Mouse (Mus musculus) natural killer cell, adult 2 months (primary cell): ENCODE results near the gene Oser1.
A peak's percentile ranks its signal among the peaks of the same experiment; 100 is the strongest.
"Not testable (repeated sequence)": the region's sequence is repeated elsewhere in the genome, so short reads cannot be mapped to it uniquely, and the experiment has no call there.

Source experiments
- DNase-seq, 2 experiments: peaks; one replicate each; pipeline ENCODE4 v3.0.0; 2022; ENCODE audit warnings: low spot score in 2 of 2

Gene Oser1

GRCm38 (mm10) chr2:163424597-163424996, at the start of gene Oser1:
TSS of gene Oser1 (minus strand) at chr2:163424697.
- DNase-seq, result no peak

DNA sequence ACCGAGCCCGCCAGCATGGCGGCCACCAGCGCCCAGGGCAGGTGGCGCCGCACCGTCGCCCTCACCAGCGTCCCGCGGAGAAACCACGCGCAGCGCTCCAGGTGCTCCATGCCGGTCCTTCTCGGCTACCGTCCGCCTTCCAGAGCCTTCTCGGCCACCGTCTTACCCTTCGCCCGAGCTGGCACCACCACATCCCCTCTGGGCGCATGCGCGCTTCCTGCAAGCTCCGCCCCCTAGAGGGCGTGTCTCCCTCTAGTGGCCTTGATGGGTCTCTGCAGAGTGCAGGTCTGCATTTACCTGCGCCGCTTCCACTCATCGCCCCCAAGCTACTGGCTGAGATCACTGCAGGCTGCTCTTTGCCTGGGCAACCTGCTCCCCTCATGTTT, 48.0 kb upstream of the Oser1 start, which contains the start of gene Fitm2:
Fitm2 (minus strand) TSS at position 164 of the 386 bp plus-strand sequence.
- DNase-seq, result peak; percentile 94 to 96

DNA sequence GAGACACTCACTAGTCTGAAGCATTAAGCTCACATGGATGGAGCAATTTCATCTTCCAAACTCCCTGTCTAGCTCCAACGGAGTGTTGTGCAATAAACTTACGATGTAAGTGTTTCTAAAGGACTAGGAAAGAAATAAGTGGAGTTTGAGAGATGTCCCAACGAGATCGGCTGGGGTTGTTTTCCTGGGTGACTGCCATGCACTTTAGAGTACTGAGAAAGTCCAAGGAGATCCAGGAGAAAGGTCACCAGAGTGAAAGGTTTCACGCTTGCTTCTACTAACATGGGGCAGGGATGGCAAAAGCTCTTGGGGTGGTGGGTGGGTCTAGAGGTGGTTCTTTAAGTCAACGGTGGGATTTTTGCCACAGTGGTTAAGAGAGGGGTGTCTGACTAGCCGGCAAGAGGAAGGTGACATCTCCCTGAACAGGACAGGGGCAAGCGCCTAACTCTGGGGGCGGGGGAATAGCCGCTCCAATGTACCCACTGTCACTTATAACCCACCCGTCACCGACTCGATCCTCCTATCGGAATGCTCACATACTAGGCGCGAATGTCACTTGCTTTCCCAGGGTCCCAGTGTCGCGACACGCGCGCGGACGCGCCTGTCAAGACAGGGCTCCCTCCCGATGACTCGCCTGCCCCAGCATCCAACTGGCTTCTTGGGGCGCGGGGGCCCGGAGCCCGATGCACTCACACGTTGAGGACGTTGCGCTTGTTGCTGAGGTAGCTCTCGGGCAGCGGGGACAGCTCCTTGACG, 47.4 kb upstream of the Oser1 start:
- no peak for DNase-seq

DNA sequence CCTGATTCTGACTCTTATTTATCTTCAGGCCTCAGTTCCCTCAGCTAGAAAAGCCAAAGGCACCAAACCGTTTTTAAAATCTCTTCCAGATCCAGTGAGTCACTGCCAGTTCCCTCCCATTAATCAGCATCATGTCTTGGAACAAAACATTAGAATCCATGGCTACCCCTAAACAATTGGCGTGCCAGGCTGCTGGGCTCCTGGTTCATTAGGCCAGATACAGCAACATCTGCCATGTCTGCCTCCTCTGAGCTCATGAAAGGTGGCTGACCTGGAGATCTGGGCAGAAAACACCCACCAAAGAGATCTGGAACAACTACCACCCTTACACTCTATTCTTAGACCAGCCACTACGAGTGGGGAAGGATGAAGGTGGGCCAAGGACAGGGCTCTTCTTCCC, 46.6 kb upstream of the Oser1 start:
- no peak for DNase-seq

DNA sequence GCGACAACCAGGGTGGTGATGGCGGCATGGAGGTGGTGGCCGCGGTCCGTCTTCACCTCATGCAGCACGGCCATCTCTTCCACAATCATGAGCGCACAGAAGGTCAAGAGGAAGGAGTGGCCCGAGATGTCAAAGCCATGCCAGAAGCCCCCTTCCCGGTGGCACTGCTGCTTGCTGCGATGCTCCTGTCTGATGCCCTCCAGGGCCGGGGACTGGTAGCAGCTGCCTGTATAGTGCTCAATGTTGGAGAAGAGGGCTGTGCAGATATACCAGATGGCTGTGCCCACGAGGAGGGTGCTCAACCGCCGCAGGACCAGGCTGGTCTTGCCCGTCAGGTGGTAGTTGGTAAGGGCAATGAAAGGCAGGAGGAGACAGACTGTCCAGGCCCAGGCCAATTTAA, 45.2 kb upstream of the Oser1 start:
- no peak for DNase-seq

DNA sequence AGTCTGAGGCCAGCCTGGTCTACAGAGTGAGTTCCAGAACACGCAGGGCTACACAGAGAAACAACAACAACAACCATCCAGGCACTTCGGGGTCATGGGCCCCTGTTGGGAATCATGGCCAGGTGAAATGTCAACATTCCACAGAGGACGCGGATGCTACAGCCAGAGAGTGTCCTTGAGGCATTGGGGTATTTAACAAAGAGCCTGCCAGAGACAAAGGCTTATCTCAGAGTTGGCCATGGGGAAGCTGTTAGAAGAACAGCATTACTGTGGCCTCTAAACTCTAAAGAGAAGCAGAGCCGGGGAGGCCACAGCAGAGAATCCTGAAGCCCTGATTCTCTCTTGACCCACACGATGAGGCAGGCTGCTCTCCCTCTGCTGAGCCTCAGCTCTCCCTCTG, 44.4 kb upstream of the Oser1 start:
- no peak for DNase-seq

DNA sequence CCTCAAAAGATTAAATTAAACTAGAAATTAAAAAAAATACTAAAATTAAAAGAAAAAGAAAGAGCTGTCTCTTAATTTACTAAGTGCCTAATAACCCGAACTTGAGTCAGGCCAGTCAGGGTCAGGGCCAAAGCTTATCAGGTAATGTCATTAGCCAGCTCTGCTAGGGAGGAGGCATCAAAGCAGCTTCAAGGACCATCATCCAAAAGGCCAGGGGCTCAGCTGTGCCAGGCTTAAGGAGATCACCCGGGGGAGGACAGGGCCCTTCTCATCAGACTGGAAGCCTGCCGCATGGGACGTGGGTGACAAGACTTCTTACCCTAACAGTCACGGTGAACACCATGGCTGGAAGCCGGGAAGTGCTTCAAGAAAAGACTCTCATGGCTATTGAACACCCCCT, 43.1 kb upstream of the Oser1 start:
- no peak for DNase-seq

DNA sequence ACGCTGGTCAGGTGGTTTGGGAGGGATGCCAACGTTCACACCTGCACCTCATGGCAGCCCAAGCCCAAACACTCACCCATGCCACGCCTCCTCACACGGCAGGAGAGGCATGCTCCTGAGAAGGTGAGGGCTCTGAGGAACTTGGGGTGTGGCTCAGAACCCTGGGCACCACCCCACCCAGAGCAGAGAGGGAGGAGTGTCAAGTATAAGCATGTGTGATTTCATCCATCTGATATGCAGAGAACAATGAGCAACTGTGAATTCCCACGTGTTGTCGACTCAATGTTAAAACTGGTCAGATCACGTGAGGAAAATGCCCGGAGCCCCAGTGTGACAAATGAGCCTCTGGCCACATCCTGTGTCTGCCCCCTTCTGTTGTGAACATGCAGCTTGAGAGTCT, 42.3 kb upstream of the Oser1 start:
- peak; percentile 52 to 79 for DNase-seq

DNA sequence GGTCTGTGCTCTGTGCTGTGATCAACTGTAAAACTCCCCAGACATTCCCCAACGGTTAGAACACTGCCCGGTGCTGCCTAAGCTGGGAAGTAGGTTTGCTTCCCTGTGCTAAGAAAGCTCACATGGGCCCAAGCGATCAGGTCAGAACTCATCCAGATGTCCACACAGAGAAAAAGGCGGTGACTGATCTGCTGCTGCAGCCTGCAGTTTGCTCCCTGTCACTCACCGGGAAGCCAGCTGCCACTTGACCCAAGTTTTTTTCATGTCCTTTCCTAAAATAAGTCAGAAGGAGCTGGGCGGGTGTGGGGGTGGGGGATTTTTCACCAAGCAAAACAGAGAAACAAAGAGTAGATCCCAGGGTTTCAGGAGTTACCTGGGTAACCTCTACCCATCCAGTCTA, 40.1 kb upstream of the Oser1 start:
- DNase-seq, result no peak

DNA sequence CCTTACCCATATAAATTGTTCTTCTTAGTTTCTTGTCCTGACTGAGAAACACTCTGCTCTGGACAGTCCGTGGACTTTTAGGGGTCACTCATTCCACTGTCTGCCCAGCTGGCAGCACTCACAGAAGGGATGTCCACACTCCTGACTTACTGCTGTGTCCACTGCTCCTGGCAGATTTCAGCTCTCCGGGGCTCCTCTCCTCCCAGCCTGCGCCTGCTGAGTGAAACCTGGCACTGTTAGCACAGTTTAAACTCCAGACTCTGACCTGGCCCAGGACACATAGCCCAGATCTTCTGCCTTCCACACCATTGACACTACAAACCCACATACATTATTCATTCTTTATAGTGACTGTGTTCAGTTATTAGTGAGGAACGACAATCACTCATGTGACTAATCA, 39.5 kb upstream of the Oser1 start:
- DNase-seq, result no peak

DNA sequence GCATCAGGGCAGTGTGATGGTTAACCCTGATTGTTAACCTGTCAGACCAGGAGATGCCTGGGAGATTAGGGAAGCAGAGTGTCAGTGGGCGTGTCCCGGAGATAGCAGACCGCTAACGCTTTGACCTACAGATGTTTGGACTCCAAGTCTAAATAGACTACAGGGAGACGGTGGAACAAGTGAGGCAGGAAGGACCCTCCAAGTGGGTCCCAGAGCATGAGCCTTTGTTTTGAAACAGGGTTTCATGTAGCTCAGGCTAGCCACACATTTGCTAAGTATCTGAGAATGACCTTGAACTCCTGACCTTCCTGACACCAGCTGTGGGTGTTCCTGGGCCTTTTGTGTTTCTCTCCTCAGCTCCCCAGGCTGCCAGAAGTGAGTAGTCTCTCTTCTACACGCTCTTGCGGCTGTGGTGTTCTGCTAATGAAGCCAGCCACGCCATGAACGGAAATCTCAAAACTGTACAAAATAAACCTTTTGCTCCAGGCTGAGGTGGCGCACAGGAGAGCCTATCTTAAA, 38.8 kb upstream of the Oser1 start:
- DNase-seq, result no peak

- no peak for DNase-seq
These were observed 38.3 kb upstream of the Oser1 start for GRCm38 (mm10) chr2:163462801-163463200.

DNA sequence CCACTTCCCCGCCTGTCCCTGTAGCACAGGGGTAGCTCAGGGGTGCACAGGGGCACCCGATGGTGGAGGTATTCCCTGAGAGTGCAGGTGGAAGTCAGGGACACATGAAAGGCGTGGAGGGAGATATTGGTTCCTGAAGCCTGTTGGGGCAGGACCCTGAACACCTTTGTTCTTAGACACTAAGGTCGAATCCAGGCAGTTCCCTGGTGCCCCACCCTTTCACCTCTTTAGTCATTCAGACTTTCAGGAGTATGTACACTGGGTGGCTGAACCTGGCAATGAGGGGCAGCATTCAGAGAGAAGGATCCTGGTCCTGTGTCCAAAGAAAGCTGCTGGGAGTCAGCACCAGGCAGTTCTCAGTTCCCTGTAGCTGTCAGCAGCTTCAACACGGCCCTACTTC, 37.9 kb upstream of the Oser1 start:
- DNase-seq, result no peak

DNA sequence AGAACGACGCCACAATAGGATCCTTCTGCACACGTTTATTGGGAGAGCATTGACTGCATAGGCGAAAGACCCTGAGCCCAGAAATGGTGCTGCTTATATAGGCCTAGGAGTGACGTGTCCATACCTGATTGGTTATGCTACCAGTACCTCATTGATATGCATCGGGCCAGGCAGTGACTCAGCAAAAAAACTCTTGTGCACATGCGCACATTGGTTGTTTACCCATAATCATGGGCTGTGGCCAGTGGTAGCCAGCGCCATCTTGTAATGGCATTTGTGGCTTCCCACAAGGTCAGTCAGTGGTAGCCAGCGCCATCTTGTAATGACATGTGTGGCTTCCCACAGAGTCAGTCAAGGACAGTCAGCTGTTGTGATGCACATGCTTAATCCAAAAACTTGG, 36.8 kb upstream of the Oser1 start:
- not testable (repeated sequence) for DNase-seq

GRCm38 (mm10) chr2:163460622-163461021, 36.1 kb upstream of the Oser1 start:
- DNase-seq, result no peak

- no peak for DNase-seq
These were observed 34.9 kb upstream of the Oser1 start for GRCm38 (mm10) chr2:163459380-163459779.

- DNase-seq, result no peak
These were observed 34.2 kb upstream of the Oser1 start for GRCm38 (mm10) chr2:163458539-163459265.

DNA sequence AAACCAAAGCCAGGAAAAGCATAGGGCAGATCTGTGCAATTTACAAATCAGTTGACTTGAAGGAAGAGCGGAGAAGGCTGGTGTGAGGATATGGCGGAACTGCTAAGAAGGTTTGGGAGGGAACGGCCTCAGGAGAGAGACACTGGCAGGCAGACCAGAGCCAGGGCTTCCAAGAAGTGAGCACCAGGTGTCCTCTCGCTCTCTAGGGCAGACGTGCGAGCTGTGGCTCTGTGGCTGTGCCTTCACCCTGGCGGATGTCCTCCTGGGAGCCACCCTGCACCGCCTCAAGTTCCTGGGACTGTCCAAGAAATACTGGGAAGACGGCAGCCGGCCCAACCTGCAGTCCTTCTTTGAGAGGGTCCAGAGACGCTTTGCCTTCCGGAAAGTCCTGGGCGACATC, 28.9 kb upstream of the Oser1 start:
- DNase-seq, result no peak

DNA sequence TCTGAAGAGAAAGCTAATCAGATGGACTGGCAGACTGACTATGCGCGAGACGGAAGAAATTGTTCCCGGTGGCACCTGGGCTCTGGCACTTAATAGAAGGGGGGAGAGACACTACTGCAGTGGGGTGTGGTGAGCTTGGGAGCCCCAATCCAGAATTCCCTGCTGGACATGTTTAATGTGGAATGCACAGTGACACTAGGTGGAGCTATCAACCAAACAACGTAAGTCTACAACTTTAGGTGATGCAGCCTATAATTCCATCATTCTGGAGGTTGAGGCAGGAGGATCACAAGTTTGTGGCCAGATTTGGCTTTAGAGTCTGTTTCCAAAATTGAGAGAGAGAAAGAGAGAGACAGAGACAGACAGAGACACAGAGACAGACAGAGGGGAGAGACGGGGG, 28.2 kb upstream of the Oser1 start:
- DNase-seq, result no peak

- DNase-seq, result no peak
These were observed 26.3 kb upstream of the Oser1 start for GRCm38 (mm10) chr2:163450668-163451295.

- DNase-seq, result no peak
These were observed 24.8 kb upstream of the Oser1 start for GRCm38 (mm10) chr2:163449276-163449675.

GRCm38 (mm10) chr2:163447375-163447774, 22.9 kb upstream of the Oser1 start:
- DNase-seq, result no peak

DNA sequence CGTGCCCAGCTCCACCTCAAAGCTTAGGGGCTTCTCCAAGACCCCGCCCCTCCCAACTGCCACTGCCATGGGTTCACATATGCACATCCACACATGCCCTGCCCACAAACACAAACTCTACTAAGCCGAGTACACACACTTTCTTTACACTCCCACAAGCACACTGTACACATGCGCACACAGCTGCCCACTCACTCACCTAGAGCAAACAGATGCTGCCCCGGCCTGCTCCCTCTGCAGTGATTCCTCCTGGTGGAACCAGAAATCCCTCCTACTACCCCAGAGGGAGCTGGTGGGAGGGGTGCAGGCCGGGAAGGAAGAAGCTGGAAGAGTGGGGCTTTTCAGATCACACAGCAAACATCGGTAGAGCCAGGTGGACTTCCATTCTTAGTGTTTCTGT, 19.5 kb upstream of the Oser1 start:
- DNase-seq, result no peak
